Mouse (Mus musculus) cortical plate, adult 2 months (tissue): ENCODE measurements around the gene Vmn1r1.

ENCODE experiments used
- CTCF ChIP-seq: fragments of 200-500 bp; IDR thresholded peaks from 2 replicates; pipeline ENCODE4 v1.5.1; 2011; ENCODE audit warnings: mild to moderate bottlenecking, control low read depth, low read length; ENCODE audit not compliant: insufficient read depth; ENCODE audit errors: extremely low read depth
- POLR2A ChIP-seq: fragments of 200-500 bp; IDR thresholded peaks from 2 replicates; pipeline ENCODE4 v1.6.1; 2011; ENCODE audit warnings: mild to moderate bottlenecking, low read length, control low read depth; ENCODE audit not compliant: insufficient read depth; ENCODE audit errors: extremely low read depth

- TF ChIP-seq POLR2A (no peak), CTCF (no peak)
These were observed 6.6 kb downstream of the Vmn1r1 start for GRCm38 (mm10) chr1:182157734-182158133.
